Mouse (Mus musculus): Measurements from ENCODE around the gene Sirt1.
"Not testable (repeated sequence)": the region's sequence is repeated elsewhere in the genome, so short reads cannot be mapped to it uniquely, and the experiment has no call there.

The Sirt1 gene

DNA sequence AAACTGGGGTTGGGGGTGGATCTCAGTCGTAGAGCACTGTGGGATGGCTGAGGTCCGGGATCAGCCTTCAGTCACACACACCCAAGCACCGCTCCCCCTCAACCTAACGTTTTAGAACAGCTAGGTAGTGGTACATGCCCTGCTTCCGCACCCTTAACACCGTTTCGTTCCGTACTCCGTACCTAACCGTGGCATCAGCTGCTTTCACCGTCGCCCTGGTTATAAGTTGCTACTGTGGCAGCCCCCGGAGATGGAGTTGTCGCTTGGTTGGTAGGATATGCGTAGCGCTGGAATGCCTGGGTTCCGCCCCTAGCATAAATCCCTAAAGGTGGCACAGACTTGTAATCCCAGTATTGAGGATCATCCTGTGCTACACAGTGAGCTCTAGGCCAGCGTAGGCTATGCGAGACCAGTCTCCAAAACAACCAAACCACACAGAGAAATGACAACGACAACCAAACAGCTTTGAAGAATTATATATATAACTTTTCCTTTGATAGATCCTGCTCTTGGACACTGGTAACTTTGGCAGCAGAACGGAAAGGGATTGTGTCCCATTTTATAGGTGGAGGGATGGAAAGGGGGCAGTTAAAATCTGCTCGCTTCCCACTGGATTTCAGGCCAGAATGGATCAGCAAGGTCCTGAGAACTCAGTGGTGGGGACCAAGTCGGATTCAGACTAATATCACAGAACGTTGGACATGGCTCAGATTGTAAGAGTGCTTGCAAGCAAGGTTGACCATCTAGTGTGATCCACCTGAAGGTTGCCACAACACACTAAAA is at the start of gene Sirt1:
Gene Sirt1 (minus strand): TSS at position 207 of the 783 bp plus-strand sequence.
- no peak for DNase-seq (ENCODE audit: low read depth)

GRCm38 (mm10) chr10:63429785-63430305 is 48.3 kb upstream of the Sirt1 start, which contains the start of gene Ctnna3:
TSS of gene Ctnna3 (plus strand) at chr10:63430098.
- DNase-seq (ENCODE audit: low read depth) = peak; percentile 96

GRCm38 (mm10) chr10:63429380-63429779 is 47.9 kb upstream of the Sirt1 start:
- peak; percentile 99 for DNase-seq (ENCODE audit: low read depth)

GRCm38 (mm10) chr10:63429023-63429340 is 47.5 kb upstream of the Sirt1 start:
- DNase-seq (ENCODE audit: low read depth) = no peak

GRCm38 (mm10) chr10:63428243-63429022 is 46.9 kb upstream of the Sirt1 start:
- peak; percentile 65 for DNase-seq (ENCODE audit: low read depth)

DNA sequence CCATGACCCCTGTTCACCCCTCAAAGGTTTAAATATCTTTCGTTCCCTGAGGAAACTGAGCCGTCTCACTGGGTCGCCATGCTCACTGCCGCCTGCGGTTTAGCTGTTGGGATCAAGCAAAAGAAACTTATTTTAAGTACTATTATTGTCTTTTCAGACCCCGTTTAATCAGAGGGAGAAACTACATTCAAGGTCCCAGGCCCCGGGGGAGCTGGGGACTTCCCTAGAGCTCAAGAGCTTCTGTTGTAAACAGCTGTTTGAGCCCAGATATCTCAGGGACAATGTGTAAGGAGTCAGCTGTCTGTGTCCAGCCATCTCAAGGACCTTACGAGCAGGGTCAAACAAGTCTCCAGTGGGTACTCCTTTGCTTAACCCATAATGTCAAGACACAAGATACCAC is 45.6 kb upstream of the Sirt1 start:
- no peak for DNase-seq (ENCODE audit: low read depth)

DNA sequence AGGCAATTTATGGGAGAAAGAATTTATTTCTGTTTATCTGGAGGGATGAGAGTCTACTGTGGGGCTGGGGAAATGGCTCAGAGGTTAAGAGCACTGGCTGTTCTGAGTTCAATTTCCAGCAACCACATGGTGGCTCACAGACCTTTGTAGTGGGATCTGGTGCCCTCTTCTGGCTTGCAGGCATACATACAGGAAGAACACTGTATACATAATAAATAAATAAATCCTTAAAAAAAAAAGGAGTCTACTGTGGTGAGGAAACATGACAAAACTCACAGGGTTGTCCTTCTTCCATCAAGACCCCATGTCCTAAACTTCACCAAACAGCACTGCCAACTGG is 42.9 kb upstream of the Sirt1 start:
- peak; percentile 68 for DNase-seq (ENCODE audit: low read depth)

DNA sequence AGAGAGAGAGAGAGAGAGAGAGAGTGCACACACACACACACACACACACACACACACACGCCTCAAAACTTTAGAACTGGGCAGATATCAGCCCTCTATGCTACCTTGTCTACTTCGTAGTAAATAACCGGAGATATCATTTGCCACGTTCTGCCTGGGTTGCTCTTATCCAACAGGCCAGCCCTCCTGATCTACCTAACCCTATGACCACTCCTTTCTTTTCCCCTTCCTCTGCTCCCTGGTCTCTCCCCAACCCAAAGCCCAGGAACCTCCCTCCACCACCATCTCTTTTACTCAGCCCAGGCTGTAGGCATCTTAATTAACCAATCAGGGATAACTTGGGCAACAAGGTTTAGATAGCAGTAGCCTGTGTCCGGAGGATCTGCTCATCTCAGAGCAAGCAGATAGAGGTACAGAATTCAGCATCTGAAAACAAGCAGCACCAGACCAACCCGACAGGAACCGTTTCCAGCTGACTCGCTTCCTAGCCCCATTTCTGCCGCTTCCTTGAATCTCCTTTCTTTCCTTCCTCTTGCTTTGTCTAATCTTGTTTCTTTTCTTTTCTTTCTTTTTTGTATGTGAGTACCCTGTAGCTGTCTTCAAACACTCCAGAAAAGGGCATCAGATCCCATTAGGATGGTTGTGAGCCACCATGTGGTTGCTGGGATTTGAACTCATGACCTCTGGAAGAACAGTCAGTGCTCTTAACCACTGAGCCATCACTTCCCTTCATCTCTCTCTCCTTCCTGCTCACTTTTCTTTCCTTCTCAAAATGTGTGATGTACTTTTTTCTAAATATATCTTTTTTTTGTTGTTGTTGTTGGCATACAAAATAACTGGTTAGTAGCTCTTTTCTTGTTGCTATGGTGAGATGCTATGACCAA is 42.3 kb upstream of the Sirt1 start:
- DNase-seq (ENCODE audit: low read depth) = no peak

- DNase-seq (ENCODE audit: low read depth) = peak; percentile 16
Measured at GRCm38 (mm10) chr10:63422736-63422992, 41.2 kb upstream of the Sirt1 start.

DNA sequence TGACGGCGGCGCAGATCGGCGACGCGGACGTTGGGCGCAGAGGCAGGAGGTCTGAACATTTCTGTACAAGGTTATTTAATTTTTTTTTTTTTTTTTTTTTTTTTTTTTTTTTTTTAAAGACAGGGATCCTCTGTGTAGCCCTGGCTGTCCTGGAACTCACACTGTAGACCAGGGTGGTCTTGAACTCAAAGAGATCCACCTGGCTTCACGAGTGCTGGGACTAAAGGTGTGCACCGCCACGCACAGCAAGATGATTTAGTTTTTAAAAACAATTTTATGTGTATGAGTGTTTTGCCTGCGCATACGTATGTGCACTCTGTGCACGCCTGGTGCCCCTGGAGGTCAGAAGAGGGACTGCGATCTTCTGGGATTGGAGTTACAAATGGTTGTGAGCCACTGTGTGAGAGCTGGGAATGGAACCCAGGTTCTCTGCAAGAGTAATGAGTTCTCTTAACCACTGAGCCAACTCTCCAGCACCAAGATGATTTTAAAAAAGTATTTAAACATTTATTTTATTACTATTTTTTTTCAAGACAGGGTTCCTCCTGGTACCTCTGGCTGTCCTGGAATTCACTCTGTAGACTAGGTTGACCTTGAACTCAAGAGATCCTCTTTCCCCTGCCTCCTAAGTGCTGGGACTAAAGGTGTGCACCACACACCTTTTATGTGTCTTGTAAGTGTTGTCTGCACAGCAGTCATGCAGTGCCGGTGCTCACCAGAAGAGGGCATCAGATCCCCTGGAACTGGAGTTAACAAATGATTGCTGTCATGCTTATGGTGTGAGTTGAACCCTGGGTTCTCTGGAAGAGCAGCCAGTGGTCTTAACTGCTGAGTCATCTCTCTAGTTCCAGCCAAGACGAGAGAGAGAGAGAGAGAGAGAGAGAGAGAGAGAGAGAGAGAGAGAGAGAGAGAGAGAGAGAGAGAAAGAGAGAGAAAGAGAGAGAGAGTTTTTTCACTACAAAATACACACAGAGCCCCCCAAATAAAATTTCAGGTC is 40.5 kb upstream of the Sirt1 start, which contains the start of gene Gm7075:
Gene Gm7075 (minus strand): TSS at position 51 of the 997 bp plus-strand sequence.
- DNase-seq (ENCODE audit: low read depth) = peak; percentile 65

DNA sequence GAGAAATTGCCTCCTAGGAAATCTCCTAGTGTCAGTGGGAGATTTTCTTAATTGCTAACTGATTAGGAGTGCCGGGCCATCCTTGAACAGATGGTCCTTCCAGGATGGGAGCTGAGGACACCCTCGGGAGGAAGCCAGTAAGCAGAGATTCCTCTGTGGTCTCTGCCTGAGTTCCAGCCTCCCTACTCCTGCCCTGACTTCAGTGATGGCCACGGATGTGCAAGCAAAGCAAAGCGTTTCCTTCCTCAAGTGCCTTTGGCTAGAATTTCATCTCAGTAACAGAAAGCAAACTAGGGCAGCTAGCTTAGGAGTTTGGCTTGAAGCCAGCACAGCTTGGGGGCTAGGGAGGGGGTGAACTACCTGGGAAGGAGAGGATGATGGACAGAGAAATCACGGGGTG is 35.6 kb upstream of the Sirt1 start:
- no peak for DNase-seq (ENCODE audit: low read depth)

DNA sequence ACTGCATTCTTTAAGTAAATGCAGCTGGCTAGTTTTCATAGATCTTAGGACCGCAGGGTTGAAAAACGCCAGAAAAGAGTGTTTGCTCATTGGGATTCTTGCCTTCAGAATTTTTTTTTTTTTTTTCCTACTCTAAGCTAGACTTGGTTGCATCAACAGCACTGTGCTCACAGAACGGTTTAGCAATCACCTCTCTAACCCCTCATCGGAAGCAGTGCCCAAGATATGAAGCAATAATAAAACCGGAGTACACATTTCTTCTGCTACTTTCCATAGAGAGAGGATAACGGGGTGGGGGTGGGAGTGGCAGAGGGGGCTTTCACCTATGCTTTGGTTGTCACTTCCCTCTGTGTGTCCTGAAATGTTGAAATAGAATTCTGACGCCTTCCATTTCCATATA is 34.3 kb upstream of the Sirt1 start:
- no peak for DNase-seq (ENCODE audit: low read depth)

GRCm38 (mm10) chr10:63415287-63415686 is 33.8 kb upstream of the Sirt1 start:
- DNase-seq (ENCODE audit: low read depth) = no peak

DNA sequence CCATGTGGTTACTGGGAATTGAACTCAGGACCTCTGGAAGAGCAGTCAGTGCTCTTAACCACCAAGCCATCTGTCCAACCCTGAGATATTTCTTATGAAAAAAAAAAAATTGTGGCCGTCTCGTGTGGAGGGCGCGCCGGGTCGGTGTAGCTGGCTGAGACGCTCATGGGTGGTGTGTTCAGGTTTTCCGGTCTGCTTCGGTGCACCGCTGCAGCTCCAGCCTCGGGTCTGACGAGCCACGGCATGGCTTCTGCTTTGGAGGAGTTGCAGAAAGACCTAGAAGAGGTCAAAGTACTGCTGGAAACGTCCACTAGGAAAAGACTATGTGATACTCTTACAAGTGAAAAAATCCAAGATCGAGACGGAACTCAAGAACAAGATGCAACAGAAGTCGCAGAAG is 31.3 kb upstream of the Sirt1 start:
- DNase-seq (ENCODE audit: low read depth) = no peak

- not testable (repeated sequence) for DNase-seq (ENCODE audit: low read depth)
Measured at GRCm38 (mm10) chr10:63411674-63412073, 30.2 kb upstream of the Sirt1 start.

- DNase-seq (ENCODE audit: low read depth) = peak; percentile 41
Measured at GRCm38 (mm10) chr10:63410162-63410956, 28.9 kb upstream of the Sirt1 start.

DNA sequence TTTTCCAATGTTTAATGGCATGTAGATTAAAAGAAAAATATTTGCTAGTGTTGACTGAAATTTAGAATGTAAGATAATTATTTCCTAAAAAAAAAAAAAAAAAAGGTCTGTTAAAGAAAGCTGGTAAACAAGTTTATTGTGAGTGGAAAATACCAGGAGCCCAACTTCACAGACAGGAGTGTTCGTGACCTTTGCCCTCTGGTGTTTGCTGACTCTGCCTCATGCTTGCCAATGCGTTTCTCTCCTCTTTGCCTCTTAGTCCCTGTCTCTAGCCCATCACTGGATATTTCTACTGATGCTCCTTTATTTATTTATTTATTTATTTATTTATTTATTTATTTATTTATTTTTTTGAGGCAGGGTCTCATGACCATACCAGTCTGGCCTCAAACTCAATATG is 22.1 kb upstream of the Sirt1 start:
- DNase-seq (ENCODE audit: low read depth) = no peak

DNA sequence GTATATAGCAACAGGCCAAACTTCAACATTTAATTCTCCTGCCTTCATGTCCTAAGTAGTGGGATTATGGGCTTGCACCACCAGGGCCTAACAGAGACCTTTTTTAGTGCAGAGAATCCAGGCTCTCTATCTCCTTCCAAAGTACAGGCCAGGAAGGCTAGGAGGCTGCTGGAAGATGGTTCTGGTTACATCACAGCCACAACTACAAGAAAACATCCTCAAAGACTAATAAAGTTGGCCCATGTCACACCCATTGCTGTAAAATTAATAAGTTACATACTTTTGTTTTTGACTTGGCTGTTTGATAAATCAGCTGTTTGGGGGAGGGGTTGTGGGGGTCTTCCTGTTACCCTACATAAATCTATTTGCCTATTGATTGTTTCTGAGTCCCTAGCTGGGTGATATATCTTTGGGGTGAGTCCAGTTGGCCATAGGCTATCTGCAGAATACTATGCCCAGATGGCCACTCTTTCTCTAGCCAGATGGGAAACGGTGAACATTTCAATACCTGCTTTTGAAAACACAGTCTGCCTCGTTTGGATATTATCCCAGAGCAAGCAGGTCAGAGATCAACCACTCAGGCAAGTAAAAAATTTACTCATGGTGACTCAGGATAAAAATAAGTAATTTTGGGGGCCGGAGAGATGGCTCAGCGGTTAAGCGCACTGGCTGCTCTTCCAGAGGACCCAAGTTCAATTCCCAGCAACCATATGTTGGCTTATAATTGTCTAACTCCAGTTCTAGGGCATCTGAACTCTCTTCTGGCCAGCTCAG is 21.4 kb upstream of the Sirt1 start:
- DNase-seq (ENCODE audit: low read depth) = no peak

- DNase-seq (ENCODE audit: low read depth) = no peak
Measured at GRCm38 (mm10) chr10:63396963-63397362, 15.5 kb upstream of the Sirt1 start.

GRCm38 (mm10) chr10:63388948-63389347 is 7.4 kb upstream of the Sirt1 start:
- no peak for DNase-seq (ENCODE audit: low read depth)

Data from NIH3T3 (cell line).